Mouse (Mus musculus) liver, embryonic 14.5 days (tissue): ENCODE measurements around the gene Mtnr1a.

Source experiments
- CTCF ChIP-seq: IDR thresholded peaks from 2 replicates; pipeline ENCODE4 v1.5.1; 2016; ENCODE audit warnings: antibody characterized with exemption, low read depth, control low read depth
- EP300 ChIP-seq: IDR thresholded peaks from 2 replicates; pipeline ENCODE4 v1.6.1; 2016; ENCODE audit warnings: antibody characterized with exemption, low read depth

DNA sequence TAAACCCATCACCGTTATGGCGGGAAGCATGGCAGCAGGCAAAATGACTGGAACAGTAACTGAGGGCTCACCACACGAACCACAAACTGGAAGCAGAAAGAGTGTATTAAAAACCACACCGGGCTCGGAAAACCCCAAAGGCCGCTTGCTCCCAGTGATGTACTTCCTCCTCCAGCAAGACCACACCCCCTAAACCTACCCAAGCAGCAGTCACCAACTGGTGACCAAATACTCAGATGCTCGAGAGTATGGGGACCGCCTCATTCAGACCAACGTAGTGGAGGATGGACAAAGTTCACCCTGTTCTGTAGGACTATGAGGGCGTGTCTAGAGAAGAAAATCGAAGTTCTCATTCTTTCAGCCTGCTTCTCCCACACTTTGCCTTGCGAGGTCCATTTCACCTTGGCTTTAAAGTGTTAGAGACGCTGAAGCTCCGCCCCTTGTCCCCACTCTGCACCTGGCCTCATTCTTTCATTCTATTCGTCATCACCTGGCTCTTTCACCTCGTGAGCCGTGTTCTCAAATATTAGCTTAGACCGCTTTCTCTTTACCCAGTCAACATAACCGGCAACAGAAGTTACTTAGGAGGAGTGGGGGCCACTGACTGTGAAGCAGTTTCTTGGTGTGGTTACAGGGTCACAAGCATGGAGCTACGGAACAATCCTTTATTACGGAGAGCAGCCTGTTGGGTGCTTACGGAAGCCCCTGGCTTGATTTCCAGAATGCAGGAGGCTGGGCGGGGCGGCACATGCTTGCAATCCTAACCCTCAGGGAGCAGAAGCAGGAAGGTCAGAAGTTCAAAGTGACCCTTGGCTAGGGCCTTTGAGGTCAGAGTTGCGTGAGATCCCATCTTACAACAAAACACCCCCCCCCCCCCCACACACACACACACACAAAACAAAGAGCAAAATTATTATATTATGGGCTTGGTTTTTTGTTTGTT, 5.7 kb upstream of the Mtnr1a start:
- TF ChIP-seq CTCF (no peak), EP300 (no peak)
